In the genomic region with DNA sequence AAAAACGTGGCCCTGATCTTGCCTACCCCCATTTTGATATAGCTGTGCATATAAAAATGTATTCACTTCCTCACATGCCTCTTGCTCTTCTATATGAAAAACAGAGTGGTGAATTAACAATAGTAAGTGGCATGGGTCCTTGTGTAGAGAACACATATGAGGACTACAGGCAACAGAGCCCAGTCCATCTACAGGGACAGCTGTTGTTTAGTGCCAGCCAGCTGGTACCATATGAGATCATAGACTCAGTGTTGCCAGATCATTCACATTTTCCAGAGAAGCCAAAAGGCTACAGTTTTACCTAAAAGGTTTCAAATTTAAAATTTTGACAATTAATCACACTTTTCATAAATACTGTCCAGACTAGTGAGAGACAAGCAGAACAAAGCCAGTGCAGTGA, we compare ENCODE assay signal across 26 mouse cellular contexts. TPM values are rescaled to one million over a fixed set of nuclear protein-coding genes. Genes with fewer than 3 reads are reported as not detected.
A peak's percentile ranks its signal among the peaks of the same experiment; 100 is the strongest.
DNase-seq lines count a peak whose midpoint lies in the region; ATAC-seq lines count a peak whose summit lies in the region.
"Had no signal": no experiment of that assay in that cellular context is flagged by ENCODE, and none has a peak within 500 bp of the region (broad histone marks: within the 10 kb centered on the region; RNA-seq: fewer than 3 reads in every experiment).

No protein-coding gene starts in this region.

- no peaks in the 10 kb centered on the region for H3K36me3 ChIP-seq in forebrain, embryonic 15.5 days
- H3K36me3 ChIP-seq in forebrain, embryonic 10.5 days (replicated peaks), result no peaks in the 10 kb centered on the region
- H3K36me3 ChIP-seq: embryonic facial prominence, embryonic 10.5 days; embryonic facial prominence, embryonic 13.5 days; hindbrain, embryonic 12.5 days; hindbrain, embryonic 15.5 days had no signal

- H3K4me1 ChIP-seq in forebrain, embryonic 15.5 days, result no peaks in the 10 kb centered on the region
- no peaks in the 10 kb centered on the region for H3K4me1 ChIP-seq in forebrain, embryonic 10.5 days
- H3K4me1 ChIP-seq: embryonic facial prominence, embryonic 10.5 days; embryonic facial prominence, embryonic 13.5 days; hindbrain, embryonic 12.5 days; hindbrain, embryonic 15.5 days had no signal

- no peaks in the 10 kb centered on the region for H3K9me3 ChIP-seq in forebrain, embryonic 15.5 days
- no peaks in the 10 kb centered on the region for H3K9me3 ChIP-seq in forebrain, embryonic 10.5 days
- H3K9me3 ChIP-seq: embryonic facial prominence, embryonic 10.5 days; embryonic facial prominence, embryonic 13.5 days; hindbrain, embryonic 12.5 days; hindbrain, embryonic 15.5 days had no signal

- H3K4me3 ChIP-seq in forebrain, embryonic 15.5 days, result no peak overlapping the region
- H3K4me3 ChIP-seq in forebrain, embryonic 10.5 days, result no peak overlapping the region
- H3K4me3 ChIP-seq: embryonic facial prominence, embryonic 10.5 days; embryonic facial prominence, embryonic 13.5 days; erythroblast, embryonic 14.5 days; gastrocnemius, adult 2 months; hindbrain, embryonic 12.5 days; hindbrain, embryonic 15.5 days had no signal

- ATAC-seq in cerebellum, adult (ENCODE audit: insufficient number of reproducible peaks, low FRiP score, low TSS enrichment), result peak; percentile 70; the same call in 1 of the 2 replicates
- peak; percentile 87 for ATAC-seq in forebrain, embryonic 15.5 days (replicated peaks)
- ATAC-seq: activated CD4-positive, CD25-positive, alpha-beta regulatory T cell, adult 4 months; intestine, postnatal 0 days had no signal

- no peak overlapping the region for H3K27ac ChIP-seq in forebrain, embryonic 15.5 days (replicated peaks)
- no peak overlapping the region for H3K27ac ChIP-seq in forebrain, embryonic 10.5 days
- H3K27ac ChIP-seq: embryonic facial prominence, embryonic 10.5 days; embryonic facial prominence, embryonic 13.5 days; gastrocnemius, adult 2 months; hindbrain, embryonic 12.5 days; hindbrain, embryonic 15.5 days had no signal

- H3K9ac ChIP-seq in forebrain, embryonic 15.5 days (replicated peaks), result no peak overlapping the region
- H3K9ac ChIP-seq: embryonic facial prominence, embryonic 13.5 days; hindbrain, embryonic 12.5 days; hindbrain, embryonic 15.5 days had no signal

- no peak overlapping the region for H3K4me2 ChIP-seq in forebrain, embryonic 15.5 days (replicated peaks)
- H3K4me2 ChIP-seq: embryonic facial prominence, embryonic 13.5 days; heart, embryonic 11.5 days; hindbrain, embryonic 12.5 days; hindbrain, embryonic 15.5 days had no signal

- no peak for DNase-seq in cerebellum, adult 11 months
- no peak for DNase-seq in forebrain, embryonic 10.5 days (ENCODE audit: extremely low spot score, low spot score)
- DNase-seq in layer of hippocampus, adult 9-11 months, result peak; percentile 9
- DNase-seq in layer of hippocampus, postnatal 36 days, result no peak
- DNase-seq in lung, postnatal 14 days, result no peak
- DNase-seq: adrenal gland, adult 8-10 months; adrenal gland, postnatal 25 days; cerebellum, adult 18-20 months; cerebellum, adult 9-10 months; cerebellum, postnatal 36 days; embryo, embryonic 11 days; gastrocnemius, adult 2 months; gastrocnemius, postnatal 14 days; heart, adult 11 months had no signal

- WGBS in forebrain, embryonic 15.5 days, result 78% methylated on average over 1 of the region's 1 CpGs
- WGBS in forebrain, embryonic 10.5 days, result 62% methylated on average over 1 of the region's 1 CpGs

- no peaks in the 10 kb centered on the region for H3K27me3 ChIP-seq in forebrain, embryonic 15.5 days
- no peaks in the 10 kb centered on the region for H3K27me3 ChIP-seq in forebrain, embryonic 10.5 days (ENCODE audit: poor library complexity, severe bottlenecking)
- H3K27me3 ChIP-seq: embryonic facial prominence, embryonic 13.5 days; hindbrain, embryonic 12.5 days; hindbrain, embryonic 15.5 days had no signal

RNA-seq across cellular contexts. Expression of a gene that starts 47.4 kb away (rescaled TPM):
- polyA plus RNA-seq in forebrain, embryonic 15.5 days (2015; fragmentation: Nextera tagmentation; extraction: Ambion mirVana), result 1.9 and 2.0 TPM in 2 replicates
- 0.07 and 0.14 TPM in 2 replicates for polyA plus RNA-seq in forebrain, embryonic 10.5 days (2016; fragmentation: Nextera tagmentation; extraction: Ambion mirVana)
- 10 to 100 TPM; 21.9 to 23.4 TPM for total RNA-seq in layer of hippocampus, postnatal 36 days (2021)
- total RNA-seq: adrenal gland, postnatal 25 days; ES-E14 had no signal
- polyA plus RNA-seq: erythroblast, embryonic 14.5 days; heart, embryonic 14.5 days had no signal
